Mouse (Mus musculus): ENCODE data around the gene Tent4a.

DNA sequence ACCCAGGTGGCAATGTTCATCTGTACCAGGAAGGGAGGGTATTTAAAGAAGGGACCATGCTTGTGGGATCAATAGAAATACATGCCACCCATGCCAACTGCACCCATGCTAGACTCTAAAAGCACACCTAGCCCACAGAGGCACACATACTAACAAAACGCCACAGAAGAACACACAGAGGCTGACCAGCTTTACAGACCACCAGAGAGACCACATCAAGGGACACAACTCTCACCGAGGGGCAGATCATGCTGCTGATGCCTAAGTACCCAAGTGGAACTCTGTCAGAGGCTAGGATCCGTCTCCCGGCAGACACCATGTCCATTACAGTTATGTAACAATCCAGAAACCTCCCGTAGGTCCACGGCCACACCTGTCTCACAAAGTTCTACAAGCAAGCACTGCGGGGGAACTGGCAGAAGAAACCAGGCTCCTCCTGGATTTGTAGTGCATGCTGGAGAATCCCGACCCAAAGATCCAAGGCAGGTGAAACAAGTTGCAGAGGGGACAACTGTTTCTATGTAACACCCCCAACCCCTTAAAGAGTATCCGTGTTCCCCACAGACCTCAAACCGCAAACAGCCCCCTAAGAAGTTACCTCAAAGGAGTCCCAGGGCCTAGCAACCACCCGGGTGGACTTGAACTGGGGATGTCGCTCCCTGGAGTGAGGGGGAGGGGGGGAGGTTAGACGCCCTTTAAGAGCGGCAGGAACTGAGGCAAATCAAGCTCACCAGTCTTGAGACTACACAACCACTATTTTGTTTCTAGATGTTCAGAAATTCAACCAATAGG lies 2.1 kb downstream of the Tent4a start:
- TF ChIP-seq POLR2A (IDR thresholded peaks at IDR 0.05; ENCODE audit: low read depth, low read length), result no peak
- no peak for TF ChIP-seq CTCF (IDR thresholded peaks at IDR 0.05; ENCODE audit: extremely low read depth, insufficient read depth, insufficient read length, insufficient replicate concordance)
